Mouse (Mus musculus) embryonic facial prominence, embryonic 14.5 days (tissue): ENCODE data around the gene H2-Aa. TPM values are rescaled to one million over a fixed set of nuclear protein-coding genes. Genes with fewer than 3 reads are reported as not detected.

Experiments
- ATAC-seq: fragments of 200-750 bp; cut with Nextera tagmentation; 2 replicates; pipeline ENCODE4 v1.8.0; 2017; ENCODE audit warnings: low read depth, moderate number of reproducible peaks, moderate TSS enrichment
- DNase-seq: peaks from one replicate; pipeline ENCODE4 v3.0.0-alpha.2; 2015; ENCODE audit warnings: low spot score
- H3K27ac ChIP-seq: fragments of 300-500 bp; sonication (generic); replicated peaks from 2 replicates; pipeline ENCODE4 v1.5.1; 2014; ENCODE audit warnings: low read depth, mild to moderate bottlenecking, low read length, moderate library complexity
- H3K27me3 ChIP-seq: fragments of 300-500 bp; sonication (generic); replicated peaks from 2 replicates; pipeline ENCODE4 v1.6.1; 2014; ENCODE audit warnings: low read length; ENCODE audit not compliant: control insufficient read depth, insufficient read depth
- H3K36me3 ChIP-seq: fragments of 300-500 bp; sonication (generic); 2 replicates; pipeline ENCODE4 v1.6.1; 2014; ENCODE audit warnings: low read length, mixed read lengths; ENCODE audit not compliant: control insufficient read depth, insufficient read depth
- H3K4me1 ChIP-seq: fragments of 300-500 bp; sonication (generic); 2 replicates; pipeline ENCODE4 v1.6.1; 2014; ENCODE audit warnings: antibody characterized with exemption, low read length; ENCODE audit not compliant: control insufficient read depth, insufficient read depth
- H3K4me2 ChIP-seq: fragments of 300-500 bp; sonication (generic); 2 replicates; pipeline ENCODE4 v1.6.1; 2014; ENCODE audit warnings: low read depth, mild to moderate bottlenecking, low read length, moderate library complexity, mixed read lengths
- H3K4me3 ChIP-seq: fragments of 300-500 bp; sonication (generic); 2 replicates; pipeline ENCODE4 v1.5.1; 2014; ENCODE audit warnings: low read depth, mild to moderate bottlenecking, low read length
- H3K9ac ChIP-seq: fragments of 300-500 bp; sonication (generic); 2 replicates; pipeline ENCODE4 v1.6.1; 2014; ENCODE audit warnings: low read depth, mild to moderate bottlenecking, low read length, moderate library complexity, mixed read lengths
- H3K9me3 ChIP-seq: fragments of 300-500 bp; sonication (generic); 2 replicates; pipeline ENCODE4 v1.6.1; 2016; ENCODE audit warnings: low read length; ENCODE audit not compliant: control insufficient read depth
- WGBS: fragments of 180-500 bp; shearing (Covaris S2); extraction: QIAGEN DNeasy Blood & Tissue Kit; methylation state at CpG from one replicate; pipeline ENCODE4 v1.1.7; 2014; 5-methylcytosine and 5-hydroxymethylcytosine counted together
- polyA plus RNA-seq: library from polyadenylated mRNA; unstranded; fragments of >200 nt; fragmentation: Nextera tagmentation; extraction: Ambion mirVana; gene quantifications from 2 replicates; pipeline ENCODE4 v1.2.1, GENCODE M21; 2014

Gene H2-Aa
- 4.9 and 5.7 TPM in 2 replicates for polyA plus RNA-seq

- Histone ChIP-seq H3K27me3 (no peaks in the 10 kb centered on the region), H3K4me2 (no peak within 1 kb of the TSS), H3K9ac (no peak within 1 kb of the TSS), H3K36me3 (no peaks in the 10 kb centered on the region), H3K9me3 (no peaks in the 10 kb centered on the region), H3K4me3 (no peak within 1 kb of the TSS), H3K27ac (no peak within 1 kb of the TSS), H3K4me1 (no peaks in the 10 kb centered on the region)
- WGBS = 12% methylated on average over 8 of the region's 8 CpGs
- DNase-seq = peak; percentile 84
- peak; percentile 88; the same call in 1 of the 2 replicates for ATAC-seq
Measured at GRCm38 (mm10) chr17:34287648-34288047, at the start of gene H2-Aa. TSS of gene H2-Aa (minus strand) at chr17:34287823.

GRCm38 (mm10) chr17:34331200-34331599, 43.6 kb upstream of the H2-Aa start:
- no peak overlapping the region for H3K9ac ChIP-seq
- H3K27ac ChIP-seq = no peak overlapping the region
- no peaks in the 10 kb centered on the region for H3K9me3 ChIP-seq
- H3K4me3 ChIP-seq = no peak overlapping the region
- no peak overlapping the region for H3K4me2 ChIP-seq
- H3K27me3 ChIP-seq = no peaks in the 10 kb centered on the region
- 96% methylated on average over 1 of the region's 1 CpGs for WGBS
- H3K4me1 ChIP-seq = no peaks in the 10 kb centered on the region
- ATAC-seq (no peak), DNase-seq (no peak)
- no peaks in the 10 kb centered on the region for H3K36me3 ChIP-seq

GRCm38 (mm10) chr17:34329807-34330206, 42.2 kb upstream of the H2-Aa start:
- no peak overlapping the region for H3K4me2 ChIP-seq
- WGBS = 85% methylated on average over 2 of the region's 2 CpGs
- H3K9ac ChIP-seq = no peak overlapping the region
- no peaks in the 10 kb centered on the region for H3K9me3 ChIP-seq
- no peak overlapping the region for H3K4me3 ChIP-seq
- no peaks in the 10 kb centered on the region for H3K4me1 ChIP-seq
- ATAC-seq (no peak), DNase-seq (no peak)
- H3K36me3 ChIP-seq = no peaks in the 10 kb centered on the region
- no peak overlapping the region for H3K27ac ChIP-seq
- no peaks in the 10 kb centered on the region for H3K27me3 ChIP-seq

- Histone ChIP-seq H3K9me3 (no peaks in the 10 kb centered on the region), H3K9ac (no peak overlapping the region), H3K36me3 (no peaks in the 10 kb centered on the region), H3K4me3 (no peak overlapping the region), H3K4me1 (no peaks in the 10 kb centered on the region), H3K27ac (no peak overlapping the region), H3K27me3 (no peaks in the 10 kb centered on the region), H3K4me2 (no peak overlapping the region)
- ATAC-seq (no peak), DNase-seq (no peak)
- 74% methylated on average over 3 of the region's 3 CpGs for WGBS
Measured at GRCm38 (mm10) chr17:34326373-34326772, 38.8 kb upstream of the H2-Aa start.

GRCm38 (mm10) chr17:34325436-34325835, 37.8 kb upstream of the H2-Aa start, which contains the start of gene H2-Eb2:
TSS of gene H2-Eb2 (plus strand) at chr17:34325665.
- Histone ChIP-seq H3K36me3 (no peaks in the 10 kb centered on the region), H3K4me1 (no peaks in the 10 kb centered on the region), H3K27ac (no peak within 1 kb of the TSS), H3K4me2 (no peak within 1 kb of the TSS), H3K4me3 (no peak within 1 kb of the TSS), H3K9me3 (no peaks in the 10 kb centered on the region), H3K27me3 (no peaks in the 10 kb centered on the region), H3K9ac (no peak within 1 kb of the TSS)
- DNase-seq (no peak), ATAC-seq (no peak)
- WGBS = 44% methylated on average over 4 of the region's 4 CpGs

GRCm38 (mm10) chr17:34317275-34317674, 29.7 kb upstream of the H2-Aa start:
- Histone ChIP-seq H3K9me3 (no peaks in the 10 kb centered on the region), H3K36me3 (no peaks in the 10 kb centered on the region), H3K4me1 (no peaks in the 10 kb centered on the region), H3K4me3 (no peak overlapping the region), H3K4me2 (no peak overlapping the region), H3K9ac (no peak overlapping the region), H3K27ac (no peak overlapping the region), H3K27me3 (no peaks in the 10 kb centered on the region)
- ATAC-seq (no peak), DNase-seq (no peak)
- 59% methylated on average over 2 of the region's 2 CpGs for WGBS

GRCm38 (mm10) chr17:34316697-34317096, 29.1 kb upstream of the H2-Aa start:
- Histone ChIP-seq H3K27ac (no peak overlapping the region), H3K4me2 (no peak overlapping the region), H3K9me3 (no peaks in the 10 kb centered on the region), H3K9ac (no peak overlapping the region), H3K4me1 (no peaks in the 10 kb centered on the region), H3K27me3 (no peaks in the 10 kb centered on the region), H3K4me3 (no peak overlapping the region), H3K36me3 (no peaks in the 10 kb centered on the region)
- ATAC-seq (no peak), DNase-seq (no peak)
- 70% methylated on average over 2 of the region's 2 CpGs for WGBS

- Histone ChIP-seq H3K4me2 (no peak overlapping the region), H3K4me3 (no peak overlapping the region), H3K9me3 (no peaks in the 10 kb centered on the region), H3K27me3 (no peaks in the 10 kb centered on the region), H3K4me1 (no peaks in the 10 kb centered on the region), H3K27ac (no peak overlapping the region), H3K9ac (no peak overlapping the region), H3K36me3 (no peaks in the 10 kb centered on the region)
- DNase-seq (no peak), ATAC-seq (no peak)
- WGBS = 80% methylated on average over 1 of the region's 1 CpGs
Measured at GRCm38 (mm10) chr17:34315512-34315911, 27.9 kb upstream of the H2-Aa start.

GRCm38 (mm10) chr17:34314286-34314685, 26.7 kb upstream of the H2-Aa start:
- Histone ChIP-seq H3K4me1 (no peaks in the 10 kb centered on the region; the same call in 1 of the 2 replicates), H3K36me3 (no peaks in the 10 kb centered on the region), H3K4me2 (no peak overlapping the region), H3K27ac (no peak overlapping the region), H3K9ac (no peak overlapping the region), H3K4me3 (no peak overlapping the region), H3K9me3 (no peaks in the 10 kb centered on the region), H3K27me3 (no peaks in the 10 kb centered on the region)
- WGBS = 75% methylated on average over 9 of the region's 9 CpGs
- DNase-seq (no peak), ATAC-seq (no peak)
